Mouse (Mus musculus) small intestine, adult 2 months (tissue): ENCODE measurements at regions not wholly inside any gene's neighbourhood (a gene's known extent, or its start where the extent isn't known, plus 50 kb on each side); places are given as distances from the start of the nearest gene placed in this dataset.

ENCODE experiments used
- H3K27ac ChIP-seq: fragments of 200-500 bp; 2 replicates; pipeline ENCODE4 v1.5.1; 2012; ENCODE audit warnings: low read depth, low read length, control low read depth, inconsistent platforms; ENCODE audit not compliant: insufficient read depth
- H3K27me3 ChIP-seq: fragments of 200-500 bp; 2 replicates; pipeline ENCODE4 v1.6.1; 2012; ENCODE audit warnings: mild to moderate bottlenecking, moderate library complexity, low read length, inconsistent platforms; ENCODE audit not compliant: control insufficient read depth, insufficient read depth
- H3K36me3 ChIP-seq: fragments of 200-500 bp; 2 replicates; pipeline ENCODE4 v1.6.1; 2012; ENCODE audit warnings: mild to moderate bottlenecking, low read length, control low read depth, inconsistent platforms; ENCODE audit not compliant: control insufficient read depth, insufficient read depth
- H3K4me1 ChIP-seq: fragments of 200-500 bp; 2 replicates; pipeline ENCODE4 v1.6.1; 2012; ENCODE audit warnings: low read length, inconsistent platforms, mixed read lengths; ENCODE audit not compliant: control insufficient read depth, insufficient read depth, insufficient read length
- H3K4me3 ChIP-seq: fragments of 200-500 bp; 2 replicates; pipeline ENCODE4 v1.5.1; 2012; ENCODE audit warnings: low read depth, mild to moderate bottlenecking, control low read depth, inconsistent platforms, low read length, moderate library complexity
- CTCF ChIP-seq: fragments of 200-500 bp; IDR thresholded peaks from 2 replicates; pipeline ENCODE4 v1.5.1; 2012; ENCODE audit warnings: low read depth, mild to moderate bottlenecking, control low read depth, inconsistent platforms, low read length, moderate library complexity, mixed read lengths; ENCODE audit not compliant: insufficient replicate concordance, insufficient read length; ENCODE audit errors: extremely low read depth
- POLR2A ChIP-seq: fragments of 200-500 bp; IDR thresholded peaks from 2 replicates; pipeline ENCODE4 v1.6.1; 2012; ENCODE audit warnings: low read depth, mild to moderate bottlenecking, control low read depth, inconsistent platforms, low read length, moderate library complexity
- WGBS: fragments of 180-500 bp; shearing (Covaris S2); methylation state at CpG from one replicate; pipeline ENCODE4 v1.1.7; 2018; 5-methylcytosine and 5-hydroxymethylcytosine counted together

DNA sequence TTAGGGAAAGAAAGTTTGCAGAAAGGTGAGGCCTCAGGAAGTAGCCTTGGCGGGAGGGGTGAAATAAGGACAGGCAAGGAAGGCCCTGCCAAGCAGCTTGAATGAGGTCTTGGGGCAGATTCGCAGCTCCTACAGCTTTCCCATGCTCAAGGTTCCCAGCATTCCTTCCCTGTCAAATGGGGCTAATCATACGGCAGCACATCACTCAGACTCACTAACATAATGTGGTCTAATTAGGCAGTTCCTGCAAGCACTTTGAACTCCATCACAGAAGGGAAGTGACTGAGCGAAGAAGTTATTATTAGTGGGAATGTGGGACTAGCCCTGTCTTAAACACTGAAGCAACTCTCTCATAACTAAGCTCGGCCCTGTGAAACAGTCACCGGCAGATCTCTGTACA is 87.1 kb upstream of the Gm10260 start:
- Histone ChIP-seq H3K27ac (no peak overlapping the region), H3K27me3 (no peaks in the 10 kb centered on the region), H3K36me3 (no peaks in the 10 kb centered on the region), H3K4me3 (no peak overlapping the region), H3K4me1 (peaks cover 3% of the 10 kb centered on the region; the same call in 1 of the 2 replicates)
- 93% methylated on average over 6 of the region's 6 CpGs for WGBS
- TF ChIP-seq POLR2A: no peak
- TF ChIP-seq CTCF: no peak

DNA sequence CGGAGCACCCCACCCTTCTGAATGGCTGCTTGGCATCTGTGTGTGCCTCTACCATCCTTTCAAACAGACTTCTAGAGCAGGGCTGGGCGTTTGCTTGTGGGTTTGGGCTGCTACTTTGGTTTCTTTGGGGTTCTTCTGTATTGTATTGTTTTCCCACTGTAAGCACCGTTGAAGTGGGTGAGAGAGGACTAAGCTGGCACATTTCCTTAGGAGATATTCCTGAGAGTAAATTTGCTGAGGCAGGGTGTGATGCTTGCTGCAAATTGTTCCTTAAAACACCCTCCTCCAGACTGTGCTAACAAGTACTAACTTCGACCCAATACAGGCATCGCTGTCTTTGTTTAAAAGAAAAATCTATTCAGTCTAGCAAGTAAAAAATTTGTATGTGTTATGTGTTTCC is 84.7 kb upstream of the Gm10260 start:
- peaks cover 4% of the 10 kb centered on the region; the same call in 1 of the 2 replicates for H3K4me1 ChIP-seq
- H3K36me3 ChIP-seq: no peaks in the 10 kb centered on the region
- TF ChIP-seq POLR2A: no peak
- TF ChIP-seq CTCF: no peak
- H3K27me3 ChIP-seq: no peaks in the 10 kb centered on the region
- 92% methylated on average over 5 of the region's 5 CpGs for WGBS
- no peak overlapping the region for H3K4me3 ChIP-seq
- H3K27ac ChIP-seq: no peak overlapping the region

DNA sequence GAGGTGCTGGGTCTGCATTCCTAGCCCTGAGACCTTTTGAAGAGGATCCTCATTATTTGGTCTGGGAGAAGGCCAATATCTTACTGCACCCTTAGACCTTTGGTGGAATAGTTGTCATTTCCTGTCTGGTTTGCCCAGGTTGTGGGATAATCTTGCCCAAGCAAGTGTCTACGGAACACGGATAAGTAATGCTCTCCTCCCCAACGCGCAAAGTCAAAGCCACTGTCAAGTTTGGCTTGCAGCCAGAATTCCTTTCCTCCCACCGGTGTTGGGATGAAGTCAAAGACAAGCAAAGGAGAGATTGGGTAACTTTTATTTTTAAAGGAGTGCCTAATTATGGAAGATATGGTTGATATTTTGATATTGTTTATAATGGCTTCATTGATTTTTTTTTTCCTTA is 82.4 kb upstream of the Gm10260 start:
- WGBS: 27% methylated on average over 5 of the region's 5 CpGs
- H3K4me3 ChIP-seq: no peak overlapping the region
- TF ChIP-seq POLR2A: no peak
- no peak for TF ChIP-seq CTCF
- H3K4me1 ChIP-seq: peaks cover 4% of the 10 kb centered on the region; the same call in 1 of the 2 replicates
- H3K27me3 ChIP-seq: no peaks in the 10 kb centered on the region
- H3K36me3 ChIP-seq: no peaks in the 10 kb centered on the region
- no peak overlapping the region for H3K27ac ChIP-seq

DNA sequence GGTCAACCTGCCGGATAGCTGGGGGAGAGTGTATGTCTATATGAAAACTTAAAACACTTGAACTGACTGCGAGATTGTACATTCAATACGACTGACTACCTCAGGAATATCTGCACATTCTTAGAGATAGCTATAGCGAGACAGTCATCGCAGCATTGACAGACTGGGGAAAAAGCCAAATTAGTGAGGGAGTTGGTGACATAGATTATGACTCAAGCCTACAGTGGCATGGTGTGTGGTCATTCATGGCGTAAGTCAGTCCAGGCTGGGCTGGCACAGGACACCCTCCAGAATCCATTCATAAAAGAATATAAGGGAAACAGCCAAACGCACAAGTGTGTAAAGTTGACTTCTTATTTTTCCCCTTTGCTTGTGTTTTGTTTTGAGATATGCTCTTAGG is 81.1 kb upstream of the Gm10260 start:
- no peaks in the 10 kb centered on the region for H3K27me3 ChIP-seq
- no peak overlapping the region for H3K4me3 ChIP-seq
- H3K27ac ChIP-seq: no peak overlapping the region
- 90% methylated on average over 7 of the region's 7 CpGs for WGBS
- no peak for TF ChIP-seq CTCF
- TF ChIP-seq POLR2A: no peak
- H3K4me1 ChIP-seq: peaks cover 8% of the 10 kb centered on the region; the same call in 1 of the 2 replicates
- H3K36me3 ChIP-seq: no peaks in the 10 kb centered on the region

DNA sequence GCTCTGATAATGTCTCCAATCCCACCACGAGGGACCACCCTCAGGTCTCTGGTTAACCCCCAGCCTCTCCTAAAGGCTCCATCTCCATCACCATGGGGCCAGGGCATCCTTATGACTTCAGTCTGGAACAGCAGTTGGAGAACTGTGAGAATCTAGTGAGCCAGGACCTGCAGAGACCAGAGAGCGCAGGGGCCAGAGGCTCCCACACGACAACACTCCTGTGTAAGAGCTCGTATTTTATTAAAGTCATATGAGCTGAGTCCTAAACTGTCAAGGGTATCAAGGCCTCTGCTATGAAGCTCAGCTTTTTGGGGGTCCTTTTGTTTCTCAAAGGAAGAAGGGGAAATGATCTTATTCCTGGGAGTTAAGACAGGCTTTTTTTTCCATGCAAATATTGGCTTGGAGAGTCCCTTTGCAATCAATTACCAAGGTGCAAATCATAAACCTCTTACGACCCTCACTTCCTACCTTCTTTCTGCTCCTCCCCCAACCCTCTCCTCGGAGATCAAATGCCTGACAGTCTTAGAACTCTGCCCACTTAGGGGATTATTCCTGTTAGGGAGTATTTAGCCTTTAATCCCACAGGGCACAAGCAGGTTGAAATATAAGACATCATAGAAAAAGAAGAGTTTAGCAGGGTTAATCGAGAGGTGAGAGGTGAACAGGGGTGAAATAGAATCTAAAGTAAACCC is 79.3 kb upstream of the Gm10260 start:
- WGBS: 72% methylated on average over 7 of the region's 7 CpGs
- Histone ChIP-seq H3K4me3 (no peak overlapping the region), H3K4me1 (peaks cover 8% of the 10 kb centered on the region; the same call in 1 of the 2 replicates), H3K27me3 (no peaks in the 10 kb centered on the region), H3K27ac (no peak overlapping the region), H3K36me3 (no peaks in the 10 kb centered on the region)
- no peak for TF ChIP-seq POLR2A
- no peak for TF ChIP-seq CTCF

DNA sequence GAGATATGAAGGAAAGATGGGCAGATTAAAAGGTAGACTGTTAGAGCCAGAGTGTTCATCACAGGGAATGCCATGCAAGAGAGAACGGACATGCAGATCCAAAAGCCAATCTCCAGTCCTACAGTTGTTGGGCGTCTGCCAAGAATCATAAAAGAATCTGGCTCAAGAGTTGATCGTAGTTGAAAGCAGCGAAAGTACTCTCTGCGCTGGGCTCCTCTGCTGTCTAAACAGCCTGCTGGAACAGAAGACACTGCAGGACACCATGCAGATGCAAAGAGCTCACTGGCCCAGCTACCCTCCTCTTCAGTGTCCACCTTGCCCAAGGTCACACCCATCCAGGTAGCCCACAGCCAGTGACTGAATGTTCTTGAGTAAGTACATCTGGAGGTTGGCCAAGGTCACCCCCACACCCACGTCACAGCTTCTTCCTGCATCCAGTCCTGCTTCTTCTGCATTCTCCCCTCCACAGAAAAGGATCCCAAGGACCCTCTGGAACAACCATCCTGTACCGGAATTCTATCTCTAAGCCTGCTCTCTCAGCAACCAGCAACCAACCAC is 77.1 kb upstream of the Gm10260 start:
- Histone ChIP-seq H3K27ac (no peak overlapping the region), H3K4me3 (no peak overlapping the region), H3K4me1 (peaks cover 4% of the 10 kb centered on the region; the same call in 1 of the 2 replicates), H3K27me3 (no peaks in the 10 kb centered on the region), H3K36me3 (no peaks in the 10 kb centered on the region)
- TF ChIP-seq POLR2A: no peak
- no peak for TF ChIP-seq CTCF
- 18% methylated on average over 7 of the region's 7 CpGs for WGBS

DNA sequence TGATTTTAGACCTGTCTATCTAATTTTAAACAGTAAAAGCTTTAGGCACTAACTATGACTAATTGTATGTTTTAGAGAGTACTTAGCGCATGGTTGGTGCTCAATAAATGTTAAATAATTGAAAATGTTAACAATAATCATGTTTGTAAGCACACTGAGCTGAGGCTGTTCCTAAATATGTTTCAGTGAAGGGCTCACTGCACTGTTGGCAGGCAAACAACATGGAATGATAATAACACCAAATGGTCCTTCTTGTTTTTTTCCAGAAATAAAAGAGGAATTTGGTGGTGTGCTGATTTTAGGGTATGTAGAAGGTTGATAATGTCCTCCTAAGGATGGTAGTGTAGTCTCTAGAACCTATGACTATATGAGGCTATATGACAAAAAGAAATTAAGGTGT is 72.0 kb upstream of the Gm10260 start:
- Histone ChIP-seq H3K36me3 (no peaks in the 10 kb centered on the region), H3K27me3 (no peaks in the 10 kb centered on the region), H3K27ac (no peak overlapping the region), H3K4me1 (no peaks in the 10 kb centered on the region; the same call in 1 of the 2 replicates), H3K4me3 (no peak overlapping the region)
- TF ChIP-seq POLR2A: no peak
- no peak for TF ChIP-seq CTCF
- WGBS: 87% methylated on average over 1 of the region's 1 CpGs

DNA sequence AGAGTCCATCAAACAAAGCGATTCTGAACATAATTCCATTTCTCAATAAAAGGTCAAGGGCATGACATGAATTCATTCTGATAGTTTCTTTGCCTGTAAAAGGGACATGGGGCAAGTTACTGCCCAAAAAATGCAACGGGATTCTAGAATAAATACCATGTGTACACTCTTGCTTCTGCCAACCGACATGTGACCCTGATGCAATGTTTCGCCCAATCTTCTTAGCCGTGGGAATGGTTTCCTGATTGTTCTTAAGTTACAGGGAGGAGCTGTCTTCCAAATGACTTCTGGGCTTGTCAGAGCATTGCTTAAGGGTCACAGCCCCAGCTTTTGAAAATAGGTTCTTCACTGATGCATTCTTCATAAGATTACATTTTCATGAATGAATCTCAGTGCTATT is 71.4 kb upstream of the Gm10260 start:
- TF ChIP-seq CTCF (no peak), POLR2A (no peak)
- Histone ChIP-seq H3K4me1 (no peaks in the 10 kb centered on the region), H3K4me3 (no peak overlapping the region), H3K27me3 (no peaks in the 10 kb centered on the region), H3K36me3 (no peaks in the 10 kb centered on the region), H3K27ac (no peak overlapping the region)
- 78% methylated on average over 5 of the region's 5 CpGs for WGBS
